Mouse (Mus musculus) forebrain, embryonic 14.5 days (tissue): Measurements from ENCODE around the gene Ier5. TPM values are rescaled to one million over a fixed set of nuclear protein-coding genes. Genes with fewer than 3 reads are reported as not detected.

Source experiments
- ATAC-seq: fragments of 200-750 bp; cut with Nextera tagmentation; 2 replicates; pipeline ENCODE4 v1.8.0; 2017; ENCODE audit warnings: mild to moderate bottlenecking, moderate library complexity
- DNase-seq: peaks from one replicate; pipeline ENCODE4 v3.0.0-alpha.2; 2015; ENCODE audit warnings: low spot score
- H3K27ac ChIP-seq: fragments of 300-500 bp; sonication (generic); 2 replicates; pipeline ENCODE4 v1.5.1; 2014; ENCODE audit warnings: low read depth, mild to moderate bottlenecking, control low read depth, low read length, moderate library complexity
- H3K27me3 ChIP-seq: fragments of 300-500 bp; sonication (generic); replicated peaks from 2 replicates; pipeline ENCODE4 v1.6.1; 2014; ENCODE audit warnings: low read length, control low read depth, mixed read lengths; ENCODE audit not compliant: control insufficient read depth, insufficient read depth
- H3K36me3 ChIP-seq: fragments of 300-500 bp; sonication (generic); 2 replicates; pipeline ENCODE4 v1.6.1; 2014; ENCODE audit warnings: low read length, control low read depth; ENCODE audit not compliant: control insufficient read depth, insufficient read depth
- H3K4me1 ChIP-seq: fragments of 300-500 bp; sonication (generic); 2 replicates; pipeline ENCODE4 v1.6.1; 2014; ENCODE audit warnings: antibody characterized with exemption, low read length, control low read depth; ENCODE audit not compliant: control insufficient read depth, insufficient read depth
- H3K4me2 ChIP-seq: fragments of 300-500 bp; sonication (generic); 2 replicates; pipeline ENCODE4 v1.6.1; 2014; ENCODE audit warnings: mild to moderate bottlenecking, control low read depth, low read length
- H3K4me3 ChIP-seq: fragments of 300-500 bp; sonication (generic); 2 replicates; pipeline ENCODE4 v1.5.1; 2014; ENCODE audit warnings: low read depth, low read length, control low read depth
- H3K9ac ChIP-seq: fragments of 300-500 bp; sonication (generic); 2 replicates; pipeline ENCODE4 v1.6.1; 2014; ENCODE audit warnings: mild to moderate bottlenecking, low read length, control low read depth, moderate library complexity
- H3K9me3 ChIP-seq: fragments of 300-500 bp; sonication (generic); replicated peaks from 2 replicates; pipeline ENCODE4 v1.6.1; 2016; ENCODE audit warnings: low read length, control low read depth, mixed read lengths; ENCODE audit not compliant: control insufficient read depth
- WGBS: fragments of 180-500 bp; shearing (Covaris S2); extraction: QIAGEN DNeasy Blood & Tissue Kit; methylation state at CpG from one replicate; pipeline ENCODE4 v1.1.7; 2014; 5-methylcytosine and 5-hydroxymethylcytosine counted together
- polyA plus RNA-seq: library from polyadenylated mRNA; unstranded; fragments of >200 nt; fragmentation: Nextera tagmentation; extraction: Ambion mirVana; gene quantifications from 2 replicates; pipeline ENCODE4 v1.2.1, GENCODE M21; 2014

The Ier5 gene
- polyA plus RNA-seq, 1 experiment from 2014 or later, result 24.6 TPM

DNA sequence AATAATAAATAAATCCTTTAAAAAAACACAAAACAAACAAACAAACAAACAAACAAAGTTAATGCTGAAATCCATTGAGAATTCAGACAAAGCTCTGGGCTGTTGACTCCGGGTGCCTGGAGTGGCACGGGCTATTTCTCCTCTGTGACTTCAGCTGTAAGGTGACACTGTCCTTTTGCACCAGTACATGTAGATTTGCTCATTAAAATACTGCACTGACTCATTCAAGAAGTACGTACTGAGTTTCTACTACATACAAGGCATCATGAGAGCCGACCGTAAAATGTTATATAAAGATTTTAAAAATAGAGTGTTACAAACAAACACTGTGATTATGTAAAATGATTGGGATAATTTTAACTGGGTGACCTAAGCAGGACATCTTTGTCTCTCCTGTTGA lies 25.0 kb upstream of the Ier5 start:
- H3K27me3 ChIP-seq, result no peaks in the 10 kb centered on the region
- DNase-seq, result no peak
- WGBS, result 92% methylated on average over 5 of the region's 5 CpGs

DNA sequence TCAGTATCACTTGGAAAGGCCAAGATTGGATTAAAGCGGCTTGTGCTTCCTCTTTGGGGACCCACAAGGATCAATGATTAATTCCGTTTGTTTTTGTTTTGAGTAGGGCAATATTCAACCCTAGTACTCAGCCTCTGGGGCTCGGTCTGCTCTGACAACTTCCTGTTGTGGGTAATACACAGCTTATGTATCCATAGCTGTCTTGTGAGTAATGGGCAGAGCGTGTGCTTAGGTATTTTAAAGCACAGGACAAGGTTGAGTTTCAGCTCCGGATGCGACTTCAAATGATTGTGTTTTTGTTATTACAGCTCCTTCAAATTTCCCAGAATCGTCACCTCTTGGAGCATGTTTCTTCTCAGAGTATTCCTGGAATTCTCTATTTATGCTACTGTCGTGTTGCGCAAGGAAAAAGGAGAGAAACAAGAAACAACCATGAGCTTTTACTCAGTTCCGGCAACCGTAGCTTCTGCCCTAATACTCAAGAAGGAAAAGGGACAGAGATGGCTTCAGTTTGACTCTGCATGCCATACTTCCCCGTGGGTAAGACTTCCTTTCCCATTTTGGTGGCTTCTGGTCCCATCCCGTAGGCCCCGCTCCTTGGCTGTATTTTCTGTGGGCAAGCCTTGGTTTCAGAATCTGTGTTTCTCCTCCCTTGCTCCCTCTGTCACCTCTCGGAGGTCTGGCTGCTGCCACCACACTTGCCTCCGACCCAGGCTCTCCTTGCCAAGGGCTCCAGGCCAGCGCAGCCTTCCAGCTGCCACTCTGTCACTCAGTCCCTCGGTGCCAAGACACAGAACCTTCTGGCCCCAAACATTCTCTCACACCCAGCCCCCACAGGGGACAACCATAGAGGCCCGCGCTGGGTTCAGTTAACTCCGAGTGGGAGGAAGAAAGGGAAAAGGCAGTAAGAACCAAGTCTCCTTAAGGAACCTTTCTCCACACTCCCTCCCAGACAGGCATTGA lies 22.8 kb upstream of the Ier5 start:
- Histone ChIP-seq H3K4me3 (no peak overlapping the region), H3K4me2 (no peak overlapping the region), H3K27me3 (no peaks in the 10 kb centered on the region), H3K9me3 (no peaks in the 10 kb centered on the region), H3K36me3 (no peaks in the 10 kb centered on the region), H3K27ac (no peak overlapping the region), H3K4me1 (no peaks in the 10 kb centered on the region), H3K9ac (no peak overlapping the region)
- 76% methylated on average over 21 of the region's 21 CpGs for WGBS
- ATAC-seq (peak; percentile 46; the same call in 1 of the 2 replicates), DNase-seq (peak; percentile 58)

More for the DNA sequence above, 25.0 kb upstream of the Ier5 start:
- Histone ChIP-seq H3K9ac (no peak overlapping the region), H3K4me1 (no peaks in the 10 kb centered on the region), H3K36me3 (no peaks in the 10 kb centered on the region), H3K27ac (no peak overlapping the region), H3K4me2 (no peak overlapping the region), H3K9me3 (no peaks in the 10 kb centered on the region), H3K4me3 (no peak overlapping the region)
- ATAC-seq, result no peak

DNA sequence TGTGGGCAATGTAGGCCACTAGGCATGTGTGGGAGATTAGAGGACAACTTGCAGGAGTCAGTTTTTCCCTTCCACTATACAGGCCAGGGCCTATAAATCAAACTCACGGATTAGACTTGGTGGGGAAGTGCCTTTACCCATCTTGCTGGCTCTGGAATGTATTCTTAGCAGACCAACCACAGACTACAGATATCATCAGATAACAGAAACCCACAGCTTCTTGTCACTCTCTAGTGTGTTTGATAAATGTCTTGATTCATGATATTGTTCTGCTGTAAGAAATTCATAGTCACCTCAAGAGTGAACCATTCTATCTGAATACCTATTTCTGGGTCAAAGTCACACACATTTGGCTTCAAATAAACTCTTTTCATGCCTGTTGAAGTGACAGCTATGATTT lies 20.3 kb upstream of the Ier5 start:
- H3K4me1 ChIP-seq, result no peaks in the 10 kb centered on the region
- DNase-seq (no peak), ATAC-seq (no peak)
- no peak overlapping the region for H3K9ac ChIP-seq
- no peaks in the 10 kb centered on the region for H3K9me3 ChIP-seq
- no peak overlapping the region for H3K27ac ChIP-seq
- no peak overlapping the region for H3K4me3 ChIP-seq
- no peak overlapping the region for H3K4me2 ChIP-seq
- H3K36me3 ChIP-seq, result no peaks in the 10 kb centered on the region
- WGBS, result 85% methylated on average over 1 of the region's 1 CpGs
- no peaks in the 10 kb centered on the region for H3K27me3 ChIP-seq

- H3K4me3 ChIP-seq, result no peak overlapping the region
- no peak overlapping the region for H3K4me2 ChIP-seq
- 18% methylated on average over 3 of the region's 3 CpGs for WGBS
- no peak overlapping the region for H3K9ac ChIP-seq
- H3K36me3 ChIP-seq, result no peaks in the 10 kb centered on the region
- peaks cover 31% of the 10 kb centered on the region for H3K4me1 ChIP-seq
- H3K27ac ChIP-seq, result no peak overlapping the region
- H3K27me3 ChIP-seq, result no peaks in the 10 kb centered on the region
- H3K9me3 ChIP-seq, result no peaks in the 10 kb centered on the region
- peak; percentile 64 for DNase-seq
- ATAC-seq, result no peak; the same call in 1 of the 2 replicates
These were observed 14.5 kb upstream of the Ier5 start for GRCm38 (mm10) chr1:155113946-155114345.

DNA sequence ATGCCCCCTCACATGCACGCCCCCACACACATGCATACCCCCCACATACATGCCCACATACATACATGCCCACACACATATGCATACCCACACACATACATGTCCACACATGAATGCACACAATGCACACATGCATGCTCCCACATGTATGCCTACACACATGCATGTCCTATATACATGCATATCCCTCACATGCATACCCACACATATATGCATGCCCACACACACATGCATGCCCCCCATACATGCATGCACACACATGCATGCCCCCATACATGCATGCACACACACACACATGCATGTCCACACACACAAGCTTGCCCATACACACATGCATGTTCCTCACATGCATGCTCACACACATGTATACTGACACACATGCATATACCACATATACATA lies 13.4 kb upstream of the Ier5 start:
- Histone ChIP-seq H3K4me2 (no peak overlapping the region), H3K4me1 (peaks cover 31% of the 10 kb centered on the region)
- WGBS, result 81% methylated on average over 1 of the region's 1 CpGs

GRCm38 (mm10) chr1:155112118-155112517 lies 12.7 kb upstream of the Ier5 start:
- no peaks in the 10 kb centered on the region for H3K36me3 ChIP-seq
- 20% methylated on average over 4 of the region's 4 CpGs for WGBS
- H3K4me1 ChIP-seq, result peaks cover 31% of the 10 kb centered on the region
- 0 out of 2 replicates have a peak, but pooled peaks have one; percentile 10 for ATAC-seq
- H3K27ac ChIP-seq, result no peak overlapping the region
- H3K4me2 ChIP-seq, result no peak overlapping the region
- no peaks in the 10 kb centered on the region for H3K27me3 ChIP-seq
- H3K9ac ChIP-seq, result no peak overlapping the region
- H3K9me3 ChIP-seq, result no peaks in the 10 kb centered on the region
- H3K4me3 ChIP-seq, result no peak overlapping the region
- DNase-seq, result no peak

More for the DNA sequence above, 13.4 kb upstream of the Ier5 start:
- DNase-seq, result no peak
- Histone ChIP-seq H3K9ac (no peak overlapping the region), H3K9me3 (no peaks in the 10 kb centered on the region), H3K4me3 (no peak overlapping the region), H3K27me3 (no peaks in the 10 kb centered on the region), H3K27ac (no peak overlapping the region), H3K36me3 (no peaks in the 10 kb centered on the region)
- no peak for ATAC-seq

DNA sequence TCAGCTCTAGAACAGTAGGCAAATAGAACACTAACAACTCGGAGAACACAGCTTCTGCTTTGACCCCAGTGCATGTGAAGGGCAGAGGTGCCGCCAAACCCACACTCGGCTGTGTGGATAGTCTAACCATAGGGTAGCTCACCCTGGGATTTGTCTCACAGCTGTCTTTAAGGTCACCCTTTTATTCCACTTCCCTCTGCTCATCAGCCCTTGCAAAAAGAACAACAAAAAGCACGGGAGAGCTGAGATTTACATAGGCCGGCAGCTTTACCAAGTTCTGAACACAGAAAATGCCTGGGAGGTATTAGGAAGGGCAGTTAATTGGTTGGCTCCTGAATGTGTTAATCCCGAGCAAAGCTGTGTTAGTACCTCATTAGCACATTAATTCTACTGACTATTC lies 12.1 kb upstream of the Ier5 start:
- Histone ChIP-seq H3K4me1 (peaks cover 31% of the 10 kb centered on the region), H3K27ac (peak overlapping the region; percentile 5; the same call in 1 of the 2 replicates), H3K4me3 (no peak overlapping the region), H3K9ac (no peak overlapping the region), H3K27me3 (no peaks in the 10 kb centered on the region), H3K4me2 (no peak overlapping the region), H3K36me3 (no peaks in the 10 kb centered on the region), H3K9me3 (no peaks in the 10 kb centered on the region)
- WGBS, result 3% methylated on average over 6 of the region's 6 CpGs
- DNase-seq, result peak; percentile 86
- ATAC-seq, result peak; percentile 69

- Histone ChIP-seq H3K4me1 (peaks cover 31% of the 10 kb centered on the region), H3K9ac (peak overlapping the region; percentile 45)
These were observed 10.2 kb upstream of the Ier5 start for GRCm38 (mm10) chr1:155109387-155110350.

More at GRCm38 (mm10) chr1:155109387-155110350, 10.2 kb upstream of the Ier5 start:
- ATAC-seq, result 0 out of 2 replicates have a peak, but pooled peaks have one; percentile 6
- H3K4me3 ChIP-seq, result no peak overlapping the region
- peak overlapping the region; percentile 24; the same call in 1 of the 2 replicates for H3K4me2 ChIP-seq
- no peaks in the 10 kb centered on the region for H3K36me3 ChIP-seq
- H3K27me3 ChIP-seq, result no peaks in the 10 kb centered on the region
- H3K27ac ChIP-seq, result peak overlapping the region; percentile 66
- DNase-seq, result peak; percentile 48
- WGBS, result 16% methylated on average over 18 of the region's 18 CpGs
- H3K9me3 ChIP-seq, result no peaks in the 10 kb centered on the region
